Mouse (Mus musculus): ENCODE results near the gene Fbxl5. TPM values are rescaled to one million over a fixed set of nuclear protein-coding genes. Genes with fewer than 3 reads are reported as not detected.

Gene Fbxl5
- polyA plus RNA-seq, 1 experiment from 2014 or later, result 71.8 TPM

- Histone ChIP-seq H3K4me3 (ENCODE audit: low read length) (no peak overlapping the region), H3K36me3 (ENCODE audit: control insufficient read depth, insufficient read depth, low read length) (no peaks in the 10 kb centered on the region), H3K4me2 (replicated peaks; ENCODE audit: low read depth, low read length) (no peak overlapping the region), H3K9me3 (ENCODE audit: control insufficient read depth, low read length) (no peaks in the 10 kb centered on the region), H3K27ac (ENCODE audit: low read depth, low read length) (no peak overlapping the region), H3K27me3 (ENCODE audit: control insufficient read depth, insufficient read depth, low read length) (no peaks in the 10 kb centered on the region), H3K4me1 (ENCODE audit: control insufficient read depth, insufficient read depth, low read length) (no peaks in the 10 kb centered on the region), H3K9ac (ENCODE audit: low read depth, low read length) (no peak overlapping the region)
- no peak for ATAC-seq (ENCODE audit: low FRiP score, low TSS enrichment)
- WGBS, result 85% methylated on average over 4 of the region's 4 CpGs
Measured at GRCm38 (mm10) chr5:43801798-43802197, 19.6 kb downstream of the Fbxl5 start.

GRCm38 (mm10) chr5:43801253-43801652, 20.2 kb downstream of the Fbxl5 start:
- no peaks in the 10 kb centered on the region for H3K4me1 ChIP-seq (ENCODE audit: control insufficient read depth, insufficient read depth, low read length)
- no peaks in the 10 kb centered on the region for H3K36me3 ChIP-seq (ENCODE audit: control insufficient read depth, insufficient read depth, low read length)
- H3K4me2 ChIP-seq (replicated peaks; ENCODE audit: low read depth, low read length), result no peak overlapping the region
- no peaks in the 10 kb centered on the region for H3K9me3 ChIP-seq (ENCODE audit: control insufficient read depth, low read length)
- H3K4me3 ChIP-seq (ENCODE audit: low read length), result no peak overlapping the region
- ATAC-seq (ENCODE audit: low FRiP score, low TSS enrichment), result no peak
- no peak overlapping the region for H3K9ac ChIP-seq (ENCODE audit: low read depth, low read length)
- H3K27me3 ChIP-seq (ENCODE audit: control insufficient read depth, insufficient read depth, low read length), result no peaks in the 10 kb centered on the region
- no peak overlapping the region for H3K27ac ChIP-seq (ENCODE audit: low read depth, low read length)

- no peak for ATAC-seq (ENCODE audit: low FRiP score, low TSS enrichment)
- Histone ChIP-seq H3K27ac (ENCODE audit: low read depth, low read length) (no peak overlapping the region), H3K4me2 (replicated peaks; ENCODE audit: low read depth, low read length) (no peak overlapping the region), H3K9me3 (ENCODE audit: control insufficient read depth, low read length) (no peaks in the 10 kb centered on the region), H3K36me3 (ENCODE audit: control insufficient read depth, insufficient read depth, low read length) (no peaks in the 10 kb centered on the region), H3K9ac (ENCODE audit: low read depth, low read length) (no peak overlapping the region), H3K4me1 (ENCODE audit: control insufficient read depth, insufficient read depth, low read length) (no peaks in the 10 kb centered on the region), H3K27me3 (ENCODE audit: control insufficient read depth, insufficient read depth, low read length) (no peaks in the 10 kb centered on the region), H3K4me3 (ENCODE audit: low read length) (no peak overlapping the region)
- WGBS, result 68% methylated on average over 1 of the region's 1 CpGs
Measured at GRCm38 (mm10) chr5:43800700-43801099, 20.7 kb downstream of the Fbxl5 start.

GRCm38 (mm10) chr5:43799530-43799929, 21.9 kb downstream of the Fbxl5 start:
- H3K27me3 ChIP-seq (ENCODE audit: control insufficient read depth, insufficient read depth, low read length), result no peaks in the 10 kb centered on the region
- no peaks in the 10 kb centered on the region for H3K4me1 ChIP-seq (ENCODE audit: control insufficient read depth, insufficient read depth, low read length)
- no peaks in the 10 kb centered on the region for H3K9me3 ChIP-seq (ENCODE audit: control insufficient read depth, low read length)
- no peak overlapping the region for H3K4me2 ChIP-seq (replicated peaks; ENCODE audit: low read depth, low read length)
- no peak for ATAC-seq (ENCODE audit: low FRiP score, low TSS enrichment)
- H3K27ac ChIP-seq (ENCODE audit: low read depth, low read length), result no peak overlapping the region
- 84% methylated on average over 5 of the region's 5 CpGs for WGBS
- H3K36me3 ChIP-seq (ENCODE audit: control insufficient read depth, insufficient read depth, low read length), result no peaks in the 10 kb centered on the region
- H3K4me3 ChIP-seq (ENCODE audit: low read length), result no peak overlapping the region
- no peak overlapping the region for H3K9ac ChIP-seq (ENCODE audit: low read depth, low read length)

GRCm38 (mm10) chr5:43792354-43792753, 29.1 kb downstream of the Fbxl5 start:
- Histone ChIP-seq H3K4me3 (ENCODE audit: low read length) (no peak overlapping the region), H3K4me1 (ENCODE audit: control insufficient read depth, insufficient read depth, low read length) (no peaks in the 10 kb centered on the region), H3K9ac (ENCODE audit: low read depth, low read length) (no peak overlapping the region), H3K27me3 (ENCODE audit: control insufficient read depth, insufficient read depth, low read length) (no peaks in the 10 kb centered on the region), H3K27ac (ENCODE audit: low read depth, low read length) (no peak overlapping the region), H3K9me3 (ENCODE audit: control insufficient read depth, low read length) (no peaks in the 10 kb centered on the region), H3K36me3 (ENCODE audit: control insufficient read depth, insufficient read depth, low read length) (no peaks in the 10 kb centered on the region), H3K4me2 (replicated peaks; ENCODE audit: low read depth, low read length) (no peak overlapping the region)
- 81% methylated on average over 5 of the region's 5 CpGs for WGBS
- no peak for ATAC-seq (ENCODE audit: low FRiP score, low TSS enrichment)

- Histone ChIP-seq H3K27me3 (ENCODE audit: control insufficient read depth, insufficient read depth, low read length) (no peaks in the 10 kb centered on the region), H3K4me1 (ENCODE audit: control insufficient read depth, insufficient read depth, low read length) (no peaks in the 10 kb centered on the region), H3K36me3 (ENCODE audit: control insufficient read depth, insufficient read depth, low read length) (no peaks in the 10 kb centered on the region), H3K27ac (ENCODE audit: low read depth, low read length) (no peak overlapping the region), H3K9me3 (ENCODE audit: control insufficient read depth, low read length) (no peaks in the 10 kb centered on the region), H3K4me2 (replicated peaks; ENCODE audit: low read depth, low read length) (no peak overlapping the region), H3K4me3 (ENCODE audit: low read length) (no peak overlapping the region), H3K9ac (ENCODE audit: low read depth, low read length) (no peak overlapping the region)
- 83% methylated on average over 9 of the region's 9 CpGs for WGBS
- ATAC-seq (ENCODE audit: low FRiP score, low TSS enrichment), result no peak
Measured at GRCm38 (mm10) chr5:43787976-43788752, 33.3 kb downstream of the Fbxl5 start.

- Histone ChIP-seq H3K36me3 (ENCODE audit: control insufficient read depth, insufficient read depth, low read length) (no peaks in the 10 kb centered on the region), H3K4me1 (ENCODE audit: control insufficient read depth, insufficient read depth, low read length) (no peaks in the 10 kb centered on the region), H3K9me3 (ENCODE audit: control insufficient read depth, low read length) (no peaks in the 10 kb centered on the region), H3K4me3 (ENCODE audit: low read length) (no peak overlapping the region), H3K27ac (ENCODE audit: low read depth, low read length) (no peak overlapping the region), H3K27me3 (ENCODE audit: control insufficient read depth, insufficient read depth, low read length) (no peaks in the 10 kb centered on the region), H3K9ac (ENCODE audit: low read depth, low read length) (no peak overlapping the region), H3K4me2 (replicated peaks; ENCODE audit: low read depth, low read length) (no peak overlapping the region)
- ATAC-seq (ENCODE audit: low FRiP score, low TSS enrichment), result no peak
- WGBS, result 82% methylated on average over 4 of the region's 4 CpGs
Measured at GRCm38 (mm10) chr5:43786607-43787006, 34.8 kb downstream of the Fbxl5 start.

GRCm38 (mm10) chr5:43783996-43784395, 37.4 kb downstream of the Fbxl5 start:
- 84% methylated on average over 2 of the region's 2 CpGs for WGBS
- H3K36me3 ChIP-seq (ENCODE audit: control insufficient read depth, insufficient read depth, low read length), result no peaks in the 10 kb centered on the region
- H3K9ac ChIP-seq (ENCODE audit: low read depth, low read length), result no peak overlapping the region
- no peak overlapping the region for H3K4me2 ChIP-seq (replicated peaks; ENCODE audit: low read depth, low read length)
- H3K27ac ChIP-seq (ENCODE audit: low read depth, low read length), result no peak overlapping the region
- H3K4me1 ChIP-seq (ENCODE audit: control insufficient read depth, insufficient read depth, low read length), result peaks cover 5% of the 10 kb centered on the region; the same call in 1 of the 2 replicates
- H3K4me3 ChIP-seq (ENCODE audit: low read length), result no peak overlapping the region
- no peak for ATAC-seq (ENCODE audit: low FRiP score, low TSS enrichment)
- no peaks in the 10 kb centered on the region for H3K9me3 ChIP-seq (ENCODE audit: control insufficient read depth, low read length)
- H3K27me3 ChIP-seq (ENCODE audit: control insufficient read depth, insufficient read depth, low read length), result no peaks in the 10 kb centered on the region

GRCm38 (mm10) chr5:43781977-43782930, 39.2 kb downstream of the Fbxl5 start:
- WGBS, result 2% methylated on average over 77 of the region's 82 CpGs
- H3K4me3 ChIP-seq (ENCODE audit: low read length), result peak overlapping the region; percentile 80

More at GRCm38 (mm10) chr5:43781977-43782930, 39.2 kb downstream of the Fbxl5 start:
- Histone ChIP-seq H3K9ac (ENCODE audit: low read depth, low read length) (peak overlapping the region; percentile 96), H3K27ac (ENCODE audit: low read depth, low read length) (peak overlapping the region; percentile 97), H3K27me3 (ENCODE audit: control insufficient read depth, insufficient read depth, low read length) (no peaks in the 10 kb centered on the region), H3K9me3 (ENCODE audit: control insufficient read depth, low read length) (no peaks in the 10 kb centered on the region), H3K4me1 (ENCODE audit: control insufficient read depth, insufficient read depth, low read length) (peaks cover 5% of the 10 kb centered on the region; the same call in 1 of the 2 replicates), H3K4me2 (replicated peaks; ENCODE audit: low read depth, low read length) (peak overlapping the region; percentile 86), H3K36me3 (ENCODE audit: control insufficient read depth, insufficient read depth, low read length) (no peaks in the 10 kb centered on the region)
- peak; percentile 93 for ATAC-seq (ENCODE audit: low FRiP score, low TSS enrichment)

All from kidney, embryonic 14.5 days (tissue).